Mouse (Mus musculus) hindbrain, embryonic 13.5 days (tissue): Measurements from ENCODE around the gene Hist1h2ao. TPM values are rescaled to one million over a fixed set of nuclear protein-coding genes. Genes with fewer than 3 reads are reported as not detected.
"Not testable (repeated sequence)": the region's sequence is repeated elsewhere in the genome, so short reads cannot be mapped to it uniquely, and the experiment has no call there.

Source experiments
- ATAC-seq: fragments of 200-750 bp; cut with Nextera tagmentation; 2 replicates; pipeline ENCODE4 v1.8.0; 2017; ENCODE audit warnings: moderate TSS enrichment; ENCODE audit not compliant: low FRiP score
- H3K27ac ChIP-seq: fragments of 300-500 bp; sonication (generic); 2 replicates; pipeline ENCODE4 v1.5.1; 2015; ENCODE audit warnings: inconsistent platforms, mild to moderate bottlenecking, moderate library complexity
- H3K27me3 ChIP-seq: fragments of 300-500 bp; sonication (generic); 2 replicates; pipeline ENCODE4 v1.6.1; 2015; ENCODE audit warnings: mild to moderate bottlenecking, inconsistent platforms
- H3K36me3 ChIP-seq: fragments of 300-500 bp; sonication (generic); 2 replicates; pipeline ENCODE4 v1.6.1; 2015; ENCODE audit warnings: mild to moderate bottlenecking, inconsistent platforms
- H3K4me1 ChIP-seq: fragments of 300-500 bp; sonication (generic); replicated peaks from 2 replicates; pipeline ENCODE4 v1.6.1; 2015; ENCODE audit warnings: inconsistent platforms
- H3K4me2 ChIP-seq: fragments of 300-500 bp; sonication (generic); 2 replicates; pipeline ENCODE4 v1.6.1; 2015; ENCODE audit warnings: inconsistent platforms, mild to moderate bottlenecking, moderate library complexity
- H3K4me3 ChIP-seq: fragments of 300-500 bp; sonication (generic); 2 replicates; pipeline ENCODE4 v1.5.1; 2015; ENCODE audit warnings: mild to moderate bottlenecking, inconsistent platforms
- H3K9ac ChIP-seq: fragments of 300-500 bp; sonication (generic); 2 replicates; pipeline ENCODE4 v1.6.1; 2015; ENCODE audit warnings: mild to moderate bottlenecking, inconsistent platforms
- H3K9me3 ChIP-seq: fragments of 300-500 bp; sonication (generic); 2 replicates; pipeline ENCODE4 v1.6.1; 2016; ENCODE audit warnings: inconsistent platforms
- WGBS: fragments of 180-500 bp; shearing (Covaris S2); methylation state at CpG from one replicate; pipeline ENCODE4 v1.1.7; 2015; 5-methylcytosine and 5-hydroxymethylcytosine counted together
- polyA plus RNA-seq: library from polyadenylated mRNA; unstranded; fragments of >200 nt; fragmentation: Nextera tagmentation; extraction: Ambion mirVana; gene quantifications from 2 replicates; pipeline ENCODE4 v1.2.1, GENCODE M21; 2015

Hist1h2ao gene
- polyA plus RNA-seq, 1 experiment from 2014 or later = not detected

- Histone ChIP-seq H3K9me3 (no peaks in the 10 kb centered on the region), H3K4me3 (no peak overlapping the region), H3K27ac (no peak overlapping the region), H3K9ac (no peak overlapping the region), H3K4me2 (no peak overlapping the region), H3K36me3 (no peaks in the 10 kb centered on the region), H3K4me1 (no peaks in the 10 kb centered on the region), H3K27me3 (no peaks in the 10 kb centered on the region)
- 88% methylated on average over 3 of the region's 3 CpGs for WGBS
- no peak for ATAC-seq
Measured at GRCm38 (mm10) chr13:21828511-21828910, 18.2 kb downstream of the Hist1h2ao start.

- ATAC-seq = no peak
- WGBS = 89% methylated on average over 10 of the region's 10 CpGs
Measured at GRCm38 (mm10) chr13:21830344-21830743, 20.1 kb downstream of the Hist1h2ao start.

GRCm38 (mm10) chr13:21831418-21832394 is 21.4 kb downstream of the Hist1h2ao start, which contains the start of gene Hist1h4n:
Gene Hist1h4n, minus strand, starts transcription at chr13:21832196.
- peak within 1 kb of the TSS; percentile 27 for H3K4me3 ChIP-seq
- peak; percentile 85 for ATAC-seq
- not testable (repeated sequence) for H3K9me3 ChIP-seq, H3K36me3 ChIP-seq, H3K9ac ChIP-seq, H3K27ac ChIP-seq, H3K27me3 ChIP-seq, H3K4me1 ChIP-seq
- under 1% methylated on average over 25 of the region's 58 CpGs for WGBS
- peak within 1 kb of the TSS; percentile 47 for H3K4me2 ChIP-seq

More at GRCm38 (mm10) chr13:21830344-21830743, 20.1 kb downstream of the Hist1h2ao start:
- H3K36me3 ChIP-seq = no peaks in the 10 kb centered on the region
- no peak overlapping the region for H3K9ac ChIP-seq
- H3K4me1 ChIP-seq = no peaks in the 10 kb centered on the region
- H3K27me3 ChIP-seq = no peaks in the 10 kb centered on the region
- no peak overlapping the region for H3K27ac ChIP-seq
- H3K4me3 ChIP-seq = no peak overlapping the region
- no peak overlapping the region for H3K4me2 ChIP-seq
- no peaks in the 10 kb centered on the region for H3K9me3 ChIP-seq

- not testable (repeated sequence) for H3K4me2 ChIP-seq, H3K9me3 ChIP-seq, H3K4me3 ChIP-seq, H3K9ac ChIP-seq, H3K36me3 ChIP-seq, H3K27me3 ChIP-seq, H3K4me1 ChIP-seq, H3K27ac ChIP-seq
- ATAC-seq = peak; percentile 97
- no CpG with 5 or more reads among the region's 24 CpGs for WGBS
Measured at GRCm38 (mm10) chr13:21833461-21833860, 23.2 kb downstream of the Hist1h2ao start, which contains the start of the genes Hist1h2ap and Hist1h2br. Gene Hist1h2ap, minus strand, starts transcription at chr13:21833507. Gene Hist1h2br, plus strand, starts transcription at chr13:21833743.

GRCm38 (mm10) chr13:21840508-21840907 is 30.2 kb downstream of the Hist1h2ao start:
- H3K9me3 ChIP-seq, H3K4me1 ChIP-seq, H3K27ac ChIP-seq, H3K4me3 ChIP-seq, H3K4me2 ChIP-seq, H3K36me3 ChIP-seq, H3K9ac ChIP-seq, H3K27me3 ChIP-seq: not testable (repeated sequence)
- 0 out of 2 replicates have a peak, but pooled peaks have one; percentile 58 for ATAC-seq
- WGBS = no CpG with 5 or more reads among the region's 4 CpGs

GRCm38 (mm10) chr13:21846356-21846755 is 36.1 kb downstream of the Hist1h2ao start:
- not testable (repeated sequence) for ATAC-seq, H3K4me1 ChIP-seq, H3K36me3 ChIP-seq, H3K9ac ChIP-seq, H3K4me3 ChIP-seq, H3K27ac ChIP-seq, H3K27me3 ChIP-seq, H3K9me3 ChIP-seq, H3K4me2 ChIP-seq

- no peaks in the 10 kb centered on the region for H3K36me3 ChIP-seq
- ATAC-seq = no peak
Measured at GRCm38 (mm10) chr13:21847883-21848282, 37.6 kb downstream of the Hist1h2ao start.

GRCm38 (mm10) chr13:21850696-21851095 is 40.4 kb downstream of the Hist1h2ao start:
- H3K27me3 ChIP-seq, ATAC-seq, H3K36me3 ChIP-seq, H3K4me3 ChIP-seq, H3K4me1 ChIP-seq, H3K9me3 ChIP-seq, H3K4me2 ChIP-seq, H3K27ac ChIP-seq, H3K9ac ChIP-seq: not testable (repeated sequence)
- 32% methylated on average over 1 of the region's 1 CpGs for WGBS

More at GRCm38 (mm10) chr13:21847883-21848282, 37.6 kb downstream of the Hist1h2ao start:
- Histone ChIP-seq H3K4me3 (no peak overlapping the region), H3K27me3 (no peaks in the 10 kb centered on the region; the same call in 1 of the 2 replicates), H3K9me3 (no peaks in the 10 kb centered on the region), H3K9ac (no peak overlapping the region), H3K27ac (no peak overlapping the region), H3K4me2 (no peak overlapping the region), H3K4me1 (no peaks in the 10 kb centered on the region)
- 23% methylated on average over 8 of the region's 8 CpGs for WGBS

GRCm38 (mm10) chr13:21852215-21852945 is 42.1 kb downstream of the Hist1h2ao start:
- no peak overlapping the region for H3K9ac ChIP-seq
- peaks cover 3% of the 10 kb centered on the region; the same call in 1 of the 2 replicates for H3K27me3 ChIP-seq
- no peaks in the 10 kb centered on the region for H3K4me1 ChIP-seq
- no peak overlapping the region for H3K4me2 ChIP-seq
- no peak for ATAC-seq
- H3K9me3 ChIP-seq = no peaks in the 10 kb centered on the region
- H3K27ac ChIP-seq = no peak overlapping the region
- no peak overlapping the region for H3K4me3 ChIP-seq
- WGBS = 79% methylated on average over 3 of the region's 3 CpGs
- no peaks in the 10 kb centered on the region for H3K36me3 ChIP-seq

- Histone ChIP-seq H3K27ac (no peak overlapping the region), H3K9ac (no peak overlapping the region), H3K27me3 (peaks cover 3% of the 10 kb centered on the region; the same call in 1 of the 2 replicates), H3K4me1 (no peaks in the 10 kb centered on the region), H3K9me3 (no peaks in the 10 kb centered on the region), H3K4me3 (peak overlapping the region; percentile 41), H3K36me3 (no peaks in the 10 kb centered on the region), H3K4me2 (peak overlapping the region; percentile 52)
- peak; percentile 63 for ATAC-seq
- 2% methylated on average over 11 of the region's 11 CpGs for WGBS
Measured at GRCm38 (mm10) chr13:21855146-21855545, 44.9 kb downstream of the Hist1h2ao start.

- Histone ChIP-seq H3K4me1 (no peaks in the 10 kb centered on the region), H3K9me3 (no peaks in the 10 kb centered on the region), H3K27me3 (peaks cover 3% of the 10 kb centered on the region; the same call in 1 of the 2 replicates), H3K27ac (no peak overlapping the region), H3K4me3 (peak overlapping the region; percentile 41), H3K36me3 (no peaks in the 10 kb centered on the region), H3K9ac (peak overlapping the region; percentile 49; the same call in 1 of the 2 replicates), H3K4me2 (peak overlapping the region; percentile 52)
- ATAC-seq = no peak
- 2% methylated on average over 15 of the region's 15 CpGs for WGBS
Measured at GRCm38 (mm10) chr13:21855698-21856162, 45.5 kb downstream of the Hist1h2ao start.
